Mouse (Mus musculus) intestine, embryonic 15.5 days (tissue): ENCODE results near the gene 4930558K02Rik. TPM values are rescaled to one million over a fixed set of nuclear protein-coding genes. Genes with fewer than 3 reads are reported as not detected.

Experiments used
- ATAC-seq: fragments of 200-750 bp; cut with Nextera tagmentation; 2 replicates; pipeline ENCODE4 v1.8.0; 2017; ENCODE audit warnings: moderate TSS enrichment, moderate library complexity
- H3K27ac ChIP-seq: fragments of 300-500 bp; sonication (generic); 2 replicates; pipeline ENCODE4 v1.5.1; 2015; ENCODE audit warnings: mild to moderate bottlenecking, inconsistent platforms
- H3K27me3 ChIP-seq: fragments of 300-500 bp; sonication (generic); replicated peaks from 2 replicates; pipeline ENCODE4 v1.6.1; 2015; ENCODE audit warnings: inconsistent platforms
- H3K36me3 ChIP-seq: fragments of 300-500 bp; sonication (generic); 2 replicates; pipeline ENCODE4 v1.6.1; 2015; ENCODE audit warnings: inconsistent platforms
- H3K4me1 ChIP-seq: fragments of 300-500 bp; sonication (generic); replicated peaks from 2 replicates; pipeline ENCODE4 v1.6.1; 2015; ENCODE audit warnings: inconsistent platforms
- H3K4me2 ChIP-seq: fragments of 300-500 bp; sonication (generic); replicated peaks from 2 replicates; pipeline ENCODE4 v1.6.1; 2015; ENCODE audit warnings: mild to moderate bottlenecking, inconsistent platforms
- H3K4me3 ChIP-seq: fragments of 300-500 bp; sonication (generic); replicated peaks from 2 replicates; pipeline ENCODE4 v1.5.1; 2015; ENCODE audit warnings: inconsistent platforms
- H3K9ac ChIP-seq: fragments of 300-500 bp; sonication (generic); 2 replicates; pipeline ENCODE4 v1.6.1; 2015; ENCODE audit warnings: inconsistent platforms
- H3K9me3 ChIP-seq: fragments of 300-500 bp; sonication (generic); 2 replicates; pipeline ENCODE4 v1.6.1; 2016; ENCODE audit warnings: inconsistent platforms
- WGBS: fragments of 180-500 bp; shearing (Covaris S2); methylation state at CpG from one replicate; pipeline ENCODE4 v1.1.7; 2015; 5-methylcytosine and 5-hydroxymethylcytosine counted together
- polyA plus RNA-seq: library from polyadenylated mRNA; unstranded; fragments of >200 nt; fragmentation: Nextera tagmentation; extraction: Ambion mirVana; gene quantifications from 2 replicates; pipeline ENCODE4 v1.2.1, GENCODE M21; 2015

4930558K02Rik gene
- polyA plus RNA-seq = not detected in 2 replicates

DNA sequence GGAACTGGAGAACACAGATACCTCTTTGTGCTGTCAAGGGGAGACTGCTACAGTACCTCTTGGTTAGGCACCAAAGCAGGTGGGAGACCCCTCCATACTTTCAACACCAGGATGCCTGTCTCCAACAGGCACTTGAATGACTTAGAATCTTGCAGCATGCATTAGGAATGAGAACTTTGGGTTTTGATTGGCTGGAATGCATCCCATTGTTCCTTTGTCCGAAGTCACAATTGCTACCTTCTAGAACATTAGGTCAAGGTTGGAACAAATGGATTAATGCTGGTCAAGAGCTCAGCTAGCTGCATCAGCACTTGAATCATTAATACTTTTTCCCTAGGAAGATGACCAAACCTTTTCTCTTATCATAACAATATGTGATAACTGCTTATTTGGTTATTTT lies at the start of gene 4930558K02Rik:
Gene 4930558K02Rik (minus strand): TSS at position 101 of the 400 bp plus-strand sequence.
- Histone ChIP-seq H3K4me3 (no peak within 1 kb of the TSS), H3K36me3 (no peaks in the 10 kb centered on the region), H3K9ac (no peak within 1 kb of the TSS), H3K4me2 (no peak within 1 kb of the TSS), H3K9me3 (no peaks in the 10 kb centered on the region), H3K27me3 (no peaks in the 10 kb centered on the region), H3K27ac (no peak within 1 kb of the TSS), H3K4me1 (peaks cover 10% of the 10 kb centered on the region)
- ATAC-seq = no peak
- WGBS = 94% methylated on average over 1 of the region's 1 CpGs

DNA sequence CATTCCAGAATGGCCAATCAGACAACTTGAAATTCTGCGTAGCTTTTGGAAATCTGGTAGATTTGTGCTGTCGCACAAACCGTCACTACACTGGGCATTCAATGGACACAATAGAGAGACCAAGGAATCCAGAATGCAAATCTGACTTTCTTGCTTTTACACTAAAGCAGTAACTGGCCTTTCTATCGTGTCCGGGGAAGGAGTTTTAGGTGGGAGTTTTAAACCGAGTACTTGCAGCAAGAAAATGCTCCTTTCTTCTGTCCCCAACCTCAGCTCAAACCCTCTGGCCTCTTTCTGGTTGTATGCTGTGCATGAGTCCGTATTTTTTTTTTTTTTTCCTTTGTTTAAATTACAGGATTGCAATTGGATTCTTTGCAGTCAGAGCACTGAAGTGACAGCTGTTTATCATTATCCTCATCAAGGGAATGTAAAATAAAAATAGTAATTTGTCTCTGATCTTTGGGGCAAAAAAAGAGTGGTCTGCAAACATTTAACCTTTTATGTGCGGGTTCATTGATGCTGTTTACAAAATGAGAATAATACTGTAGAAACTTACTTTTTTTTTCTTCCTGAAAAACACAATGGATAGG lies 44.3 kb upstream of the 4930558K02Rik start:
- Histone ChIP-seq H3K9ac (no peak overlapping the region), H3K4me1 (no peaks in the 10 kb centered on the region), H3K4me2 (no peak overlapping the region), H3K27me3 (no peaks in the 10 kb centered on the region), H3K4me3 (no peak overlapping the region), H3K27ac (no peak overlapping the region), H3K36me3 (no peaks in the 10 kb centered on the region), H3K9me3 (no peaks in the 10 kb centered on the region)
- ATAC-seq = no peak
- 52% methylated on average over 8 of the region's 8 CpGs for WGBS

DNA sequence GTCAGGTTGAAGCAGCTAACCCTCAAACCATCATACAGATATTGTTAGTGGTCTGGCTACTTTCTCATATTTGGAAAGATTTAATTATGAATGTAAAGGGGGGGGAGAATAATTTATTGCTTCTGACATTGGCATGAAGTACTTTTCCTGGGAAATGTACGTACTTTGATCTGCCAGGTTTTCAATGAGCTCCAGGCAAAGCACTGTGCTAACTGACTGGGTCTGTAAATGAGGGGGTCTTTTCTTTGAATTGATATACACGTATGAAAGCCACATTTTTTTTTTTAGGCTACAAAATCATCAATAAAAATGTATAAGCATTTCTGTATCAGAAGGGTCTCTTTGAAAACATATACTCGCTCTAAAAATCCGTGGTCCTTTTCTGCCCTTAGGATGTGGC lies 41.3 kb upstream of the 4930558K02Rik start:
- no peak for ATAC-seq
- Histone ChIP-seq H3K27me3 (no peaks in the 10 kb centered on the region), H3K4me1 (peaks cover 14% of the 10 kb centered on the region), H3K9me3 (no peaks in the 10 kb centered on the region), H3K27ac (0 out of 2 replicates have a peak overlapping the region, but pooled peaks have one; percentile 44), H3K4me3 (no peak overlapping the region), H3K9ac (no peak overlapping the region), H3K4me2 (no peak overlapping the region), H3K36me3 (no peaks in the 10 kb centered on the region)
- WGBS = 60% methylated on average over 4 of the region's 4 CpGs

- no peaks in the 10 kb centered on the region for H3K9me3 ChIP-seq
- no peak overlapping the region for H3K4me3 ChIP-seq
- peaks cover 16% of the 10 kb centered on the region for H3K4me1 ChIP-seq
- no peak overlapping the region for H3K9ac ChIP-seq
- H3K27me3 ChIP-seq = no peaks in the 10 kb centered on the region
- WGBS = 41% methylated on average over 7 of the region's 7 CpGs
- peak; percentile 47; the same call in 1 of the 2 replicates for ATAC-seq
- no peak overlapping the region for H3K27ac ChIP-seq
- no peaks in the 10 kb centered on the region for H3K36me3 ChIP-seq
- no peak overlapping the region for H3K4me2 ChIP-seq
Measured at GRCm38 (mm10) chr1:162020303-162020731, 40.9 kb upstream of the 4930558K02Rik start.

DNA sequence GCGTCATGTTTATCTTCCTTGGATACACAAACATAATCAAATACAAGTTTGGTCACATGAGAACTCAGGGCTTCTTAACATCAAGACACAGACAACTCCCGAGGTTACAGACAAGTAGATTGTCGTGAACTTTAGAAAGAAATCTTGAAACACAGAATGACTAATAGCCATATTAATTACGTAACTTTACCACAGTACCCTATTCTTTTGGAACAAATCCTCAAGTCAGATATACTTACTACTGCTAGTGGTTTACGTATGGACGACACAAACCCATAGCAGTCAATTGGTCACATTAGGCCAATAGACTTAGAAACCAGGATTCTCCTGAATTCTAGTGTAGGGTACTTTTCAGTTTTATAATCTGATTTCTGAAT lies 39.2 kb upstream of the 4930558K02Rik start:
- no peak overlapping the region for H3K4me3 ChIP-seq
- no peak for ATAC-seq
- no peak overlapping the region for H3K9ac ChIP-seq
- peaks cover 24% of the 10 kb centered on the region for H3K4me1 ChIP-seq
- H3K27ac ChIP-seq = no peak overlapping the region
- 56% methylated on average over 6 of the region's 6 CpGs for WGBS
- no peak overlapping the region for H3K4me2 ChIP-seq
- H3K27me3 ChIP-seq = no peaks in the 10 kb centered on the region
- no peaks in the 10 kb centered on the region for H3K36me3 ChIP-seq
- H3K9me3 ChIP-seq = no peaks in the 10 kb centered on the region

DNA sequence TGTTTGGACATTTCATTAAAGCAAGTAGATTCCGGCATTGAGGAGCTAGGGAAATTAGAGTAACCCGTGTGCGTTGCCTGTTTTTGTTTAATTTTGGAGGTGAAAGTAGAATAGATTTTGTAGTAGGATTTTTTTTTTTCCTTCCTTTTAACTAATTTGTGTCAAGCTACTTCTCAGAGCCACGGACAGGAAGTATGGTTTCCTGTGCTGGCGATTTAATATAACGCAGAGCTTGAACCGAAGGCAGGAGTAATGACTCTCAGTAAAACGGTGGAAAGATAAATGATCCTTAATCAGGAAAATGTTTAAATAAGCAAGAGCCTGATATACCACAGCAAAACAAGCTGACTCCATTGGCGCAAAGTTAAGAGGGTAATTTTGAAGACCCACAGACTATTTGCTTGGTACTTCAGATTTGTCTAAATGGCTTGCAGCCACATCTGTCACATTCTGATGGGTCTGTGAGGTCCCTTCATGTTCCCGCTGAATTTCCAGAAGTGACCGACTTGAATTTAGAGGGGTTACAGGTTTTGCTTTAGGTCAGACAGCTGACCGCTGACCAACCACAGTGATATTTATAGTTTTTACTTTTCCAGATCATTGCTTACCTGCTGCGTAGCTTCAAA lies 38.7 kb upstream of the 4930558K02Rik start:
- no peaks in the 10 kb centered on the region for H3K27me3 ChIP-seq
- WGBS = 34% methylated on average over 13 of the region's 13 CpGs
- H3K4me1 ChIP-seq = peaks cover 26% of the 10 kb centered on the region
- H3K27ac ChIP-seq = peak overlapping the region; percentile 49; the same call in 1 of the 2 replicates
- H3K4me3 ChIP-seq = no peak overlapping the region
- H3K36me3 ChIP-seq = no peaks in the 10 kb centered on the region
- no peak overlapping the region for H3K4me2 ChIP-seq
- H3K9ac ChIP-seq = no peak overlapping the region
- H3K9me3 ChIP-seq = no peaks in the 10 kb centered on the region
- ATAC-seq = no peak

- no peak overlapping the region for H3K9ac ChIP-seq
- no peaks in the 10 kb centered on the region for H3K27me3 ChIP-seq
- peaks cover 26% of the 10 kb centered on the region for H3K4me1 ChIP-seq
- no peaks in the 10 kb centered on the region for H3K9me3 ChIP-seq
- H3K4me3 ChIP-seq = no peak overlapping the region
- peak overlapping the region; percentile 49 for H3K27ac ChIP-seq
- peak; percentile 68 for ATAC-seq
- H3K4me2 ChIP-seq = no peak overlapping the region
- no peaks in the 10 kb centered on the region for H3K36me3 ChIP-seq
- WGBS = 14% methylated on average over 7 of the region's 7 CpGs
Measured at GRCm38 (mm10) chr1:162016982-162017381, 37.5 kb upstream of the 4930558K02Rik start.

- Histone ChIP-seq H3K4me2 (no peak overlapping the region), H3K4me3 (no peak overlapping the region), H3K27ac (peak overlapping the region; percentile 54), H3K9ac (no peak overlapping the region), H3K27me3 (no peaks in the 10 kb centered on the region), H3K9me3 (no peaks in the 10 kb centered on the region), H3K36me3 (no peaks in the 10 kb centered on the region), H3K4me1 (peaks cover 26% of the 10 kb centered on the region)
- ATAC-seq = no peak; the same call in 1 of the 2 replicates
- WGBS = 40% methylated on average over 8 of the region's 8 CpGs
Measured at GRCm38 (mm10) chr1:162015247-162015862, 35.9 kb upstream of the 4930558K02Rik start.

DNA sequence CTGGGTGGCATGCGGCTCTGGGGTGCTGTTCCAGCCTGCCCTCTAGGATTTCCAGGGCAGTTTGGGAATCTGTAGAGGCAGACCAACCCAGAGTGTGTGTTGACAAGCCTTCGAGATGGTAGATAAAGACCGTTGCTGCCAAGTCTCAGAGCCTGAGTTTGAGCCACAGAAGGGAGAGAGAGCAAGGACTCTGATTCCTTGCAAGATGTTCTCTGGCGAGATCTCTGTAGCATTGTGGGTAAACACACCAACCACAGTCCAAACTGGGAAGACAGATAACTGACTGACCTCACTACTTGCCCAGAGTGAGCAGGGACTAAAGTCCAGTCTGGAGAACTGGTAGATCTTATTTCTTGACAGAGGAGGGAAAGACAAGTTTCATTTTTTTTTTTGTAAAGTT lies 34.1 kb upstream of the 4930558K02Rik start:
- Histone ChIP-seq H3K36me3 (no peaks in the 10 kb centered on the region), H3K27me3 (no peaks in the 10 kb centered on the region), H3K4me3 (no peak overlapping the region), H3K9ac (no peak overlapping the region), H3K4me2 (no peak overlapping the region), H3K4me1 (peaks cover 33% of the 10 kb centered on the region), H3K27ac (no peak overlapping the region), H3K9me3 (no peaks in the 10 kb centered on the region)
- ATAC-seq = no peak
- 55% methylated on average over 4 of the region's 4 CpGs for WGBS

- peaks cover 28% of the 10 kb centered on the region for H3K4me1 ChIP-seq
- H3K27me3 ChIP-seq = no peaks in the 10 kb centered on the region
- 72% methylated on average over 16 of the region's 16 CpGs for WGBS
- H3K9me3 ChIP-seq = no peaks in the 10 kb centered on the region
- H3K27ac ChIP-seq = no peak overlapping the region
- no peaks in the 10 kb centered on the region for H3K36me3 ChIP-seq
- ATAC-seq = no peak
- H3K4me2 ChIP-seq = no peak overlapping the region
- no peak overlapping the region for H3K4me3 ChIP-seq
- no peak overlapping the region for H3K9ac ChIP-seq
Measured at GRCm38 (mm10) chr1:162011523-162012245, 32.2 kb upstream of the 4930558K02Rik start.

GRCm38 (mm10) chr1:162009086-162009485 lies 29.6 kb upstream of the 4930558K02Rik start:
- H3K4me3 ChIP-seq = no peak overlapping the region
- H3K36me3 ChIP-seq = no peaks in the 10 kb centered on the region
- 75% methylated on average over 8 of the region's 8 CpGs for WGBS
- no peak for ATAC-seq
- no peak overlapping the region for H3K9ac ChIP-seq
- H3K4me1 ChIP-seq = peaks cover 16% of the 10 kb centered on the region; the same call in 1 of the 2 replicates
- H3K4me2 ChIP-seq = no peak overlapping the region
- H3K27me3 ChIP-seq = no peaks in the 10 kb centered on the region
- H3K9me3 ChIP-seq = no peaks in the 10 kb centered on the region
- peak overlapping the region; percentile 56 for H3K27ac ChIP-seq

- H3K36me3 ChIP-seq = no peaks in the 10 kb centered on the region
- H3K9me3 ChIP-seq = no peaks in the 10 kb centered on the region
- no peak overlapping the region for H3K4me3 ChIP-seq
- H3K4me1 ChIP-seq = peaks cover 16% of the 10 kb centered on the region
- H3K27me3 ChIP-seq = no peaks in the 10 kb centered on the region
- H3K4me2 ChIP-seq = no peak overlapping the region
- peak overlapping the region; percentile 56 for H3K27ac ChIP-seq
- 33% methylated on average over 8 of the region's 8 CpGs for WGBS
- ATAC-seq = no peak
- H3K9ac ChIP-seq = no peak overlapping the region
Measured at GRCm38 (mm10) chr1:162008631-162009067, 29.2 kb upstream of the 4930558K02Rik start.
